Mouse (Mus musculus) c-Kit-negative CD71-positive TER-119-positive erythroid progenitor cells, embryonic 14.5 days (primary cell): ENCODE data around the gene Ssbp4.
A peak's percentile ranks its signal among the peaks of the same experiment; 100 is the strongest.

Experiments used
- DNase-seq: peaks from one replicate; pipeline ENCODE4 v3.0.0-alpha.2; 2013; ENCODE audit warnings: low read depth, low spot score

Gene Ssbp4

DNA sequence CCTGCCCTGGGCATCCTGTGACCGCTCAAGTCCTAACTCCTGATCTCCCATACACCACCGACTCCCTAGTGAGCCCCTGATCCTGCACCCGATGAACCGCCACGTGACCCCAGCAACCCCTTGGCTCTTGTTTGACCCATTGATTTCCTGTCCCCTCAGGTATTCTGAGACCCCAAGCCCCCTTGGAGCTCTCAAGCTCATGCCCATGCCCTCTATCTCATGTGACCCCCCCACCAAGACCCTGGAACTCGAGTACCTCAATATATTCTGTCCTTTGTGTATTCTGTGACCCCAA, 1.1 kb downstream of the Ssbp4 start:
- no peak for DNase-seq

DNA sequence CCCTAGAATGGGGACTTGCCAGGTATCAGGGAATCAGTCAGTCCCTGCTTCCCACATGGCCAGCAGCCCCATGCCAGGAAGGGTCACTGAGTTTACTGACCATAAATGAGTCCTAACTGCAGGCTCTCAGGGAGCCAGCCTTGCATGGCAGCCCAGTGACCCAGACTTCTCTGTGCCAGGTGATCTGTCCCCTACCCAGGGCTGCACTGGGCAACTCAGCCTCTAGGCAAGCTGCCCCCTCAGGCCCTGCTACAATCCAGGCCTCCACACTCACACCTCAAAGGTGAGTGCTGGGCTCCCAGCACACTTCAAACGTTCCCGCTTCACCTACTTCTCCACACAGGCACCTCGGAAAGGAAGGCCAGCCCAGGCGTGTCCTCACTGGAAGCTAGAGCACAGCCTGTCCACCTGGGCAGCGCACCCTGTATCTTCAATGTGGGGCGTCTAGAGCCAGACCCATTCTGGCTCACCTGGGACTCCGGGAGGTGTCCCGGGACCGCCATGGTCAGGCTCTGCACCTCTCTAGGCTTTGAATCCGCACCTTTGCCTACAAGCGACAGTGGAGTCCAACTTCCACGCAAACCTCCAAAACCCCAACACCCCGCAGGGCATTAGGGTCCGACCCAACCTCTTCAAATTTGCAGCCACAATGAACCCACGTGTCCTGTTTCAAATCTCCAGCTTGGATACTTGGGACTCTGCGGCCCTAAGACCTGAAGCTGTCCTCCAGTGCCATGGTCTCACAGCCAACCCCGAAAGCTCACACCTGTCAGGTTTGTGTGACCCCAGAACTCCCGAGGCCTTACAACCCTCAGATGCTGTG, 1.7 kb downstream of the Ssbp4 start:
- no peak for DNase-seq

DNA sequence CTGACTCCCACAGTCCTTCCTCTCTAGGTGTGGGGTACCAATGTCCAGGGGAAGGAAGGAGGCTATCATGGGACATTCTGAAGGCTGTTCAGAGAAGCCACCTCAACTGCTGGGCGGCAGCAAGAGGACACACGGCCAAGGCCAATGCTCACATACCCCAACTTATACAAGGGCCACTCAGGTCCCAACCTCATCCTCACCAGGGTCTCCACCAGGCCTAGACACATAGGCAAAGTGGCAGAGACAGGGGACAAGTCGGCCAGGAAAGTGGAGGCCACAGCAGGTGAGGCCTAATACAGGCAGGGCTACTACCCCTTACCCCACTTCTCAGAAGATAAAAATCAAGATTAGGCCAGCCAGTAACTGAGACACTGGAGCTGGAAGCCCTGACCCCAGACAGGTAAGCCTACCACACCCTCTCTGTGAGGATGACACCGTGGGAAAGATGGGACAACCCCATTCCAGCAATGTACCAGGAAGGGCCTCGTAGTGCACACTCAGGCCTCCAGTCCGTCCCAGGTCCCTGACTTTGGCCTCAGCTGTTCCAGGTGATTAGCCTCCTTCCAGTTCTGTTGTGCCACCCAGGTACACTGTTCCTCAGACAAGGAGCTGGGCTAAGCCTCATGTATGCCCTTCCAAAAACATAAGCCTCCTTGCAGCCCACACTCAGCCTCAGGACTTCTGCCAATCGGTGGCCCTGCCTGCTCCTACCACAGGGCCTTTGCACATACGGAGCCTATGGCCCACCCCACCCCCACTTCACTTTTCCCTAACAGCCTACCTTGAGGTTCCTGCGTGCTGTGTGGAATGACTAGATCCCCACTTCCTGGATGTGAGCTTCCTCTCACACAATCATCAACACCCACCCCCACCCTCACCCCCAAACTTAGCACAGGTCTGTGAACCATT, 2.5 kb downstream of the Ssbp4 start:
- no peak for DNase-seq

DNA sequence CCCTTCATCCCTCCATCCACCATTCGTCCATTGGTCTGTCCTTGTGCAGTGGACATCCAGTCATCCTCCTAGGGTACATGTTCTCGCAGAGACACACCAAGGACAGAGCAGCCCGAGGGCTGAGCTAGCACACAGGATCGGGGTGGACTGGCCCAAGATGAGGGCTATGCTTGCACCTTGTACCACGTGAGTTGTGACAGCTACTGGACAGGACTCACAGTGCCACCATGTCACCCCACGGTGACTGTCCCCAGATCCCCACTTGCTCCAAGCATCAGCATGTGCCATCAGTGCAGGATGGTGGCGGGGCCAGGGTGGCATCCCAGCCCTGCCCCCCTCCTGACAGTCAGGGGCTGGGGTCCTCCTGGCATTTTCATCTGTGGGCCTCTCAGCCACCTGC, 4.1 kb downstream of the Ssbp4 start:
- DNase-seq: no peak

DNA sequence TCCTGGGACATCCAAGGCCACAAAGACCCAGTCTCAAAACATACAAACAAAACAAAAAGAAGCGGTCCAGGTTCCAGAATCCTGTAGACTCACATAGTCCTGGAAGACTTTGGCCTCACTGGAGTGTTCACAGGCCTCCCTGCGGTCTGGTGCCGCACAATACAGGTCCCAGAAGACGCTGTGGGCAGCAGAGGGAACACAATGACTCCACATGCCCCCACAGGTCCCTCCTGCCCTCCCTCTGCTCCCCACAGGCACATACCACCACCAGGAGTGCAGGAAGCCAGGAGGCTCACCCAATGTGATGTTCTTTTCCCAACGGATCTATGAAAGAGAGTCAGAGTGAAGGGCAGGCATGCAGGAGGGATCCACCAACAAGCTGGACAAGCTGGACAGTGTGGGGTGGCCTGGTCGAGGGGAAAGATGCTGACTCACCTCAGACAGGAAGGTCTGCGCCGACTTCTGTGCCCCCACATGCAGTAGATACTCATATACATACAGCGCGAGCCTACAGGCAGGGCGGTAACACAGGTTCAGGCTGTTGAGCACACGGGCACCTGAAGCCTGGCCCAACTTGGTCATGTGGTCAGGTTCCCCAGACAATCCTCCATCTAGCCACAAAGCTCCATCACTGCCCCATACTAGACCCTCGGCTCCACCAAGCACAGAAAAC, 6.4 kb downstream of the Ssbp4 start:
- no peak for DNase-seq

DNA sequence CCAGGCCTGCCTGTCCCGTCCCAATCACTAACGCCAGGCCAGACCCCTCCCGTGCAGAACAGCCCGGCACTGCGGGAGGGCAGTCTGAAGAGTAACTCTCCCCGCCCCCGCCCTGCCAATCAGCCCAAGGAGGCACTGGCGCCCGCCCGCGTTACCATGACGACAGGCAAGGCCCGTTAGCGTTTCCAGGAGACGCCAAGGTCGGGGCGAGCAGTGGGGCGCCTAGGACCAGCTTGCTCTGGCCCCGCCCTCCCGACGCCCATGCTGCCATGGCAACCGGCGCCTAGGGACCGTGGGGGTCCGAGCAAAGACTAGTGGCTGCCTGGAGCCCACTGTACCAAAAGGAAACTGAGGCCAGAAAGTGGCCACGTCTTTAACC, 7.4 kb downstream of the Ssbp4 start:
- peak; percentile 64 for DNase-seq

DNA sequence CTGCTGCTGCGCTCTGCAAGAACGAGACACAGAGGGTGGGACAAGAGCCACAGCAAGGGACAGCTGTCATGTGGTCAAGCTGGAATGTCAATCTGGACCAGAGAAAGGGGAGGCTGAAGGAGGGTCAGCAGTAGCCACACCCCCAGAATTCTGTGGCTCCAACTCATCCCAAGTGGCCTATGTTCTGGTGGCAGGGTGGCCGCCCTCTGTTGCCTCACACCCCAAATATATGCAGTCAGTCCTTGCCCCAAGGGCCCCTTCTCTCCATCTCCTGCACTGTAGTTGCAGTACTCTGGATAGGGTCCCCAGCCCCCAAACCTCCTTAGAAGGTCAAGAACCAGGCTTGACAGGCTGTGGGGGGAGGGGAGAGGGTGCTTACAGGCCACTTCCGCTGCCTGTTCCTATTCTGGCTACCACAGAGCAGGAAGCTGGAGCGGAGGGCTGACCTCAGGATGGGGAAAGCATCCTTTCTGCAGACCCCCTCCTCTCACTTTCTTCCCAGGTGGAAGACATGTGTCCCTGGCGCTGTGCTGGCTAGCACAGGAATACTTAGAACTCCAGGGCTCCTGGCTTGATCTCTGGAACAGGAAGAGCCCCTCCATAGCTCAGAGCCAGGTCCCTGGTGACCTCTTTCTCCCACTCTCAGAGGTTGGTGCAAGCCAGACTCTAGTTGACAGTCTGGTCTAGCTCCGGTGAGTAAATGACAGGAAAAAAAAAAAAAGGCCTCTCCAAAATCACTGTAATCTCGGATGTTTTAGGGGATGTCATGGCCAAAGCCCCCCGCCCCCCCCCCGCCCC, 8.0 kb downstream of the Ssbp4 start:
- no peak for DNase-seq

DNA sequence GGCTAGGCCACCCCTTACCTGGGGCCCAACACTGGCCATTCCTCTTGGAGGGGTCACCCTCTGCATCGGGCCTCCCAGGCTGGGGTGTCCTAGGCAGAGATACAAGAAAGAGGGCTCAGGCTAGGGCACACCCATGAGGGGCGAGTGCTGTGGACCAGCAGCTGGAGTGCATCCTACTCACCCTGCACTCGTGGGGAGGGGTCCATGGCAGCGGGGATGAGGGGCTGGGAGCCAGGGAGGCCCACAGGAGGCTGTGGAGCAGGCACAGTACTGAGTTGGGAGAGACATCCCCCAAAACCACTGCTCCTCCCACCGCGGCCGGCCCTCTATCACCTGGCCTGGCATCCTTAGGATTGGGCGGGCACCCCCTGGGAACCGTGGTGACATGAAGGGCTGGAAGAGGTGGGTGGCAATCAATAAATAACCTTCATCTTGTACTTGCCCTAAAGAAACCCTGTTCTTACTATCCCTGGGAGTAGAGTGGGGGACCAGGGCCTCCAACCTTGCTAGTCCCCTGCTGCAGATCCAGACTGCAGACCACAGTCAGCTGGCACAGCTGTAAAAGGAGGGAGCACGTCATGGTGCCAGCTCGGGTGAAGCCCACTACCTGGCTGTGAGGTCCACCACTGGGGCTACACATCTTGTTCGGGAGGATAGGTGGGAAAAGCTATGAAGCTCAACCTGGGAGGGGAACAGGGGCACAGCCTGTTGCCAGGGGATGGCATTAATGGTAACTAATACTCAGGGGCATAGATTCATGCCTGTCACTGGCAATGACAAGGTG, 9.0 kb downstream of the Ssbp4 start:
- no peak for DNase-seq

DNA sequence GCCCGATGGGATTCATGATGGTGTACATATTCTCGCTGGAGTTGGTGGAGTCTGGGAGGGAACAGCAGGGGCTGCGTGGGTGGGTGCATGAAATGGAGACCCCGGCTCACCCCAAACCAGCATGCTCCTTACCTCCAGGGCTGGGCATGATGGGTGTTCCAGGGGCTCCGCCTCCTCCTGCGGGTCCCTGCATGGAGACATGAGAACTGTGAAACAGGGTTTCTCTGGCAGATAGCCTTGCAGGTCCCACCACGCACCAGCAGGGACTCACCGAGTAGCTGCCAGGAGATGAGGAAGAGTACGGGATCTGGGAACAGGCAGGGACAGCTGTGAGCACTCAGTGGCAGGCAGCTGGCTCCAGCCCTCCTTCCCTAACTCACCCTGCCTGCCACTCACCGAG, 9.9 kb downstream of the Ssbp4 start:
- no peak for DNase-seq

DNA sequence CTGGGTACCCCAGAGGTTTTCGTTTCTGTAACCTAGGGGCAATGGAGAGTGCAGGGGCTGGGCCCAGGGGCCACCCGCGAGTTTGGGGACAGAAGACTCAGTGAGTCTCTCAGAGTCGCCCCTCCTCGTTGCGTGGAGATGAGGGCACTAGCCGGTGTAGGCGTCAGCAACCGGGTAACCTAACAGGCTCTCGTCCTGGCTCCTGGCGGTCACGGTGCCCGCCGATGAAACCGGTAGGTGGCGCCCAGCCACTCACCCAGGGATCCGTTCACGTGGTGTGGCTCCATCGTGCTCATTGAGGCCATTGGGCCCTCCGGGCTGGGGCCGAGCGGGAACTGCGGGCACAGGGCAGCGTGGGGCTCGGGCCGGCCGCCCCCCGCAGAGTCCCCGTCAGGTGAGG, 10.4 kb downstream of the Ssbp4 start:
- no peak for DNase-seq

DNA sequence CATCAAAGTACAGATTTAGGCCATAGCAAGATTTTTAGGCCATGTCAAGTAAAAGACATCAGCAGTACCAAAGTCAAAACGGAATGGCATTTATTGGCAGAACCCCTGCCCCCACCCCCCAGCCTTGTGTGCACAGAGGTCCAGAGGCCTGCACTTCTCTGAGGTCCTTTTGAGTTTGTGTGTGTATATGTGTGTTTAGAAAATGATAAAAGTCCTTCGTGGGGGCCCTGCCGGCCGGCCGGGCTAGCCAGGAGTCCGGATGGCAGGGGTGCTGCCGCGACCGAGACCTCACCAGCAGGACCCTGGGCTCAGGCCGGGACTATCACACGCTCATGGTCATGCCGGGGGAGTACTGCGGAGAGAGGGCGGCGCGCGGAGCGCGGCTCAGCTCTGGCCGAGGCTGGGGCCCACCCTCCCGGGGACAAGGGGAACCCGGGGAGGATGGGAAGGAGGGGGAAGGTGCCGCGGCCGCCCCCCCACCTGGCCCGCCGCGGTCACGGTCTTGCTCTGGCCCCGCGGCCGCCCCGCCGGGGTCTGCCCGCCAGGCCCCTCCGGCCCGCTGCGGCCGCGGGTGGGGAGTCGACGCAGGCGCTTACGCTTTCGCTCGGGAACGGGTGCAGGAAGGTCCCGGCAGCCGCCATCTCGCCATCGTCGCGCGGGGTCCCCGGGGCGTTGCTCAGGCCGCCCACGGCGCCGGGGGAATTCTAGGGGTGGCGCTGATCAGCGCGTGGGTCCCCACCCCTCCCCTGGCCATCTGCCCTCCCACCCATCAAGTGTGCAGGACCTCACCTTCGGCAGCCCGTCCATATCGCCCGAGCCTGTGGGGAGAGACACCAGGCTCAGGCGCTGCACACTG, 11.0 kb downstream of the Ssbp4 start:
- no peak for DNase-seq

DNA sequence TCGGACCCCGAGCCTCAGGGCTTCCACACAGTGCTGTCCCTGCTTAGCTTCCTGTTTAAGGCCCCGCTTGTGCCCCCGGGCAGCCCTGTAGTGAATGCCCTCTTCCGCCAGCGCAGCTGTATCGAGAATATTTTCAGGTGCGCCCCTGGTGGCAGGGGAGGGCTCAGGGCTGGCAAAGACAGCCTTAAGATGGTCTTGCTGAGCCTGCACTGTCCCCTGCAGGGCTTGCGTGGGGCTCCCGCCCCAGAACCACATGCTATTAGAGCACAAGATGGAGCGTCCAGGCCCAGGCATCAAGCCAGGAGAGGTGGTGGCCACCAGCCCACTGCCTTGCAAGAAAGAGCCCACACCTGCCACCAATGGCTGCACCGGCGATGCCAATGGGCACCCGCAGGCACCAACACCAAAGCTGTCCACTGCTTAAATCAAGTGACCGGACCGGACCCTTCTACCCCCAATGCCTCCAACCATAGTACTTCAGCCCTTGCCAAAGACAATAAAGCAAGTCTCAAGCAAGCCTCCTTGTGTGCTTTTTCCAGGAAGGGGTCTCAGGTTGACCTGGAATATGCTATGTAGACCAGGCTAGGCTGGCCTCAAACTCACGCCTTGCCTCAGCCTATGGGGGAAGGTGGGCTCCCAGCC, 11.8 kb downstream of the Ssbp4 start:
- no peak for DNase-seq

DNA sequence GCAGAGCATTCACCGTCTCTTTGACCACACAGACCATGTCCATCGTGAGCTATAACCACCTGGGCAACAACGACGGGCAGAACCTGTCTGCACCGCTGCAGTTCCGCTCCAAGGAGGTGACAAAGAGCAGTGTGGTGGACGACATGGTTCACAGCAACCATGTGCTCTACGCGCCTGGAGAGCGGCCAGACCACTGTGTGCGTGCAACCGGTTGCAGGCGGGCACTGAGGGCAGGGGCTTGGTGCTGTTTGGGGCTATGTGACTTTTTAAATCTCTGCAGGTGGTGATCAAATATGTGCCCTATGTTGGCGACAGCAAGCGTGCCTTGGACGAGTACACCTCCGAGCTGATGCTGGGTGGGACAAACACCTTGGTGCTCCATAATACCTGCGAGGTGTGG, 12.5 kb downstream of the Ssbp4 start:
- DNase-seq: no peak

DNA sequence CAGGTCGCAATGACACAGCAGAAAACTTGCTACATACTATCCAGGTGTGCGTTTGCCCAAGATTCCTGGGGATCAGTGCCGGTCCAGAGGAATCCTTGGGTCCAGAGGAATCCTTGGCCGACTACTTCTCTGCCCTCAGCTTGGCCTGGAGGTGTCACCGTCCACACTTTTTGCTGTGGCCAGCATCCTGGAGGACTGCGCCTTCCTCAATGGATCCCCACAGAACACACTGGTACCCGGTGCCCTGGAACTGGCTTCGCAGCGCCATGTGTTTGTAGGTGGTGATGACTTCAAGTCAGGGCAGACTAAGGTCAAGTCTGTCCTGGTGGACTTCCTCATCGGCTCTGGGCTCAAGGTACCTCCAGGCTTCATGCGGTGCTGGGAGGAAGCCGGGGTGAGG, 12.9 kb downstream of the Ssbp4 start:
- no peak for DNase-seq

DNA sequence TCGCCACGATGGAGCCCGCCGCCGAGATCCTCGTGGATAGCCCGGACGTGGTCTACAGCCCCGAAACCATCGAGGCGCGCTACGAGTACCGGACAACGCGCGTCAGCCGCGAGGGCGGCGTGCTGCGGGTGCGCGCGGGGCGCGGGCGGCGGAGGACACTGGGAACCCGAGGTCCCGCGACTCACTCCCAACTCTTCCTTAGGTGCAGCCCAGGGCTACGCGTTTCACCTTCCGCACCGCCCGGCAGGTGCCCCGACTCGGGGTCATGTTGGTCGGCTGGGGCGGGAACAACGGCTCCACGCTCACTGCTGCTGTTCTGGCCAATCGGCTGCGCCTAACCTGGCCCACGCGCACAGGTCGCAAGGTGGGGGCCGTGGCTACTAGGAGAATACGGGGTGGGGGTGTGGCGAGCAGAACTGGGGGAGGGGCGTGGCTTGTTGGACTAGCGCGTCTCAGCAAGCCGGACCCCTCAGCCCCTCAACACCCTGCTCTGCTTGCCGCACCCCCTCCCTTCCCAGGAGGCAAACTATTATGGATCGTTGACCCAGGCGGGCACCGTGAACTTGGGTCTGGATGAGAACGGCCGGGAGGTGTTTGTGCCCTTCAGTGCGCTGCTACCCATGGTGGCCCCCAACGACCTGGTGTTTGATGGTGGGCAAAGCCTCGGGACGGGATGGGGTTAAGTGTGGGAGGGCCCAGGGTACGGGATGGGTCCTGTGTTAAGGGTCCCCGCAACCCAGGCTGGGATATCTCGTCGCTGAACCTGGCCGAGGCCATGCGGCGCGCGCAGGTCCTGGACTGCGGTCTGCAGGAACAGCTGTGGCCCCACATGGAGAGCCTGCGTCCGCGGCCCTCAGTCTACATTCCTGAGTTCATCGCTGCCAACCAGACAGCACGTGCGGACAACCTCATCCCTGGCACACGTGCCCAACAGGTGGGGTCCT, 13.8 kb downstream of the Ssbp4 start:
- no peak for DNase-seq

DNA sequence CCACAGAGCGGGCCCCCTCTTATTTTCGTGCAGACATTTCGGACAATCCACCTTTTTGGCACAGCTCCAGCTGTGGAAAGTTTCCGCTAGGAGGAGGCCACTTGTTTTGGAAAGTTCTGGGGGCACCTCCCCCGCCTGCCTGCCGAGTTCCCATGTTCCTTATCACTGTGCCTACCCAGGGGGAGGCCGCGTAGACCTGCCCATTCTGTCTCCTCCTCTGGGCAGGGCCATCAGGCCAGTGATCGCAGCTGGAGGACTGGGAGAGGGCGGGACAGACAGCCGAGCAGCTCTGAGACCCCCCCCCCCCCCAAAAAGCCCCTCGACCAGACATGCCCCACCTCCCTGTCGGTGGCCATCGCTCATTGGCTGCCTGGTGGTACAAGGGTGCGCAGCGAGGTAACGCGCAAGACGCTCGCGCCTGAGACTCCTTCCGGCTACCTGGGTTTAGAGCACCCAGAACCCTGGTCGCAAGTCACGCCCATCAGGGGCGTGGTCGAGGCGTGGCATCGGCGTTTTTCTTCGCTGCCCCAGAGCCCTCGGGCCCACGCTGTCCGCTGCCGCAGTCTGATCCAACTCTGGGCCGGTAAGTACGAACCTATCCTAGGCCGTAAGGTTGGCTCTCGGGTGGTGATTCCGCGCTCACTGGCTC, 14.6 kb downstream of the Ssbp4 start, which contains the start of gene Isyna1:
Gene Isyna1 (plus strand): TSS at position 413 of the 649 bp plus-strand sequence.
- peak; percentile 54 for DNase-seq

DNA sequence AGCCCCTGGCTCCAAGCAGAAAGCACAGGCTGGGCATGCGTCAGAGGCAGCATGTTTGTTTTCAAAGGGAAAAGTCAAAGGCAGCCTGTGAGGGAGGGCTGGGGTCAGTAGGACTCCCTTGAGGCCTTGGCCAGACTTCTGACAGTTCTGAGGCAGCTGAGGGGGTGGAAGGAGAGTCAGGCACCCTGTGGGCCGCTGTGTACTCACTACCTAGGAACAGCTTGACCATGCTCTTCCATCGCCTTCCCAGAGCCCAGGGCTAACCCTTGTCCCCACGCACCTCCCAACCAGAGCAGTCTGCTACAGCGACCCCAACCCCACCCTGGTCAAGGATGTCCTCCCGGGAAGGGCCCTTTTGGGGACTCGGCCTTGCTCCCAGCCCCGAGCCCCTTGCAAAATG, 15.5 kb downstream of the Ssbp4 start:
- DNase-seq: no peak

DNA sequence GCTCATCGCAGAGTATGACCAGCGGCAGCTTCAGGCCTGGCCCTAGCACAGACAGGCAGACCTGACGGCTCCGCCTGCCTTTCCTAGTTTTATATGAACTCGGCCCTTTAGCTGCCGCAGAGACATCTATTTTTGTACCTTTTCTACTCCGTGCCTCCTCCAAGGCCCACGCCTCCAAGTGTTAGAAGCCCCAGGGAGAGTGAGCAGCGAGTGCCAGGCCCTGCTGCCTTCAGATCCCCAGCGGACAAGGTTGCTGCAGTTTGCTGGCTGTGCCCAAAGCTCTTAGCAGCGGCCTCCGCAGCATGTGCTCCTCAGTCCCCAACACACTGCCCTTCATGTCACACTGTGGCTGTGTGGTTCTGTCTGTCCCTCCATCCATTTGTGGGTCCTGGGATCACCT, 17.1 kb downstream of the Ssbp4 start:
- DNase-seq: no peak
